In genomic region chr15:93619551-93619950, GRCm38 (mm10) we compare ENCODE assay signal across 21 mouse cellular contexts. TPM values are rescaled to one million over a fixed set of nuclear protein-coding genes. Genes with fewer than 3 reads are reported as not detected.
"Had no signal": no experiment of that assay in that cellular context is flagged by ENCODE, and none has a peak within 500 bp of the region (broad histone marks: within the 10 kb centered on the region; RNA-seq: fewer than 3 reads in every experiment).

No protein-coding gene starts in this region.

- H3K4me3 ChIP-seq: lung, embryonic 15.5 days; megakaryocyte, embryonic 14.5 days; midbrain, embryonic 10.5 days; midbrain, embryonic 12.5 days; myocyte; neural tube, embryonic 13.5 days; neural tube, embryonic 15.5 days had no signal

- H3K36me3 ChIP-seq: lung, embryonic 15.5 days; midbrain, embryonic 10.5 days; midbrain, embryonic 12.5 days; neural tube, embryonic 13.5 days; neural tube, embryonic 15.5 days had no signal

- ATAC-seq: lung, postnatal 0 days; midbrain, embryonic 16.5 days had no signal

- H3K4me1 ChIP-seq: midbrain, embryonic 10.5 days; midbrain, embryonic 12.5 days; neural tube, embryonic 13.5 days; neural tube, embryonic 15.5 days had no signal

- H3K27ac ChIP-seq: lung, embryonic 15.5 days; macrophage; midbrain, embryonic 10.5 days; midbrain, embryonic 12.5 days; neural tube, embryonic 13.5 days; neural tube, embryonic 15.5 days had no signal

- H3K9ac ChIP-seq: lung, embryonic 15.5 days; midbrain, embryonic 12.5 days; neural tube, embryonic 13.5 days; neural tube, embryonic 15.5 days had no signal

- H3K4me2 ChIP-seq: lung, embryonic 15.5 days; midbrain, embryonic 12.5 days; neural tube, embryonic 13.5 days; neural tube, embryonic 15.5 days had no signal

- H3K9me3 ChIP-seq: lung, embryonic 15.5 days; midbrain, embryonic 10.5 days; neural tube, embryonic 15.5 days had no signal

- H3K27me3 ChIP-seq: lung, embryonic 15.5 days; midbrain, embryonic 12.5 days; neural tube, embryonic 13.5 days; neural tube, embryonic 15.5 days had no signal

- DNase-seq: lung, adult 2 months; lung, postnatal 14 days; lung, postnatal 36 days; midbrain, embryonic 14.5 days; retina, postnatal 1 day; right cerebral cortex, adult 18-20 months; right cerebral cortex, postnatal 25 days; right cerebral cortex, postnatal 4 days; spleen, adult 18-20 months; thymus, adult 2 months; thymus, postnatal 36 days had no signal

RNA-seq across cellular contexts. Expression of gene Prickle1, which starts 23.9 kb away (rescaled TPM):
- polyA plus RNA-seq: macrophage had no signal
